Mouse (Mus musculus): ENCODE results near the gene Skint11.

GRCm38 (mm10) chr4:114163084-114163483 lies at the start of gene Skint11:
- TF ChIP-seq CTCF (IDR thresholded peaks at IDR 0.05; ENCODE audit: low read depth) (no peak), EP300 (IDR thresholded peaks at IDR 0.05; ENCODE audit: low read depth) (no peak)
